Mouse (Mus musculus) kidney, postnatal 14 days (tissue): ENCODE data around the gene Mob3a.
"Not testable (repeated sequence)": the region's sequence is repeated elsewhere in the genome, so short reads cannot be mapped to it uniquely, and the experiment has no call there.

Experiments used
- DNase-seq: peaks from one replicate; pipeline ENCODE4 v3.0.0; 2022; ENCODE audit warnings: mixed read lengths

The Mob3a gene

DNA sequence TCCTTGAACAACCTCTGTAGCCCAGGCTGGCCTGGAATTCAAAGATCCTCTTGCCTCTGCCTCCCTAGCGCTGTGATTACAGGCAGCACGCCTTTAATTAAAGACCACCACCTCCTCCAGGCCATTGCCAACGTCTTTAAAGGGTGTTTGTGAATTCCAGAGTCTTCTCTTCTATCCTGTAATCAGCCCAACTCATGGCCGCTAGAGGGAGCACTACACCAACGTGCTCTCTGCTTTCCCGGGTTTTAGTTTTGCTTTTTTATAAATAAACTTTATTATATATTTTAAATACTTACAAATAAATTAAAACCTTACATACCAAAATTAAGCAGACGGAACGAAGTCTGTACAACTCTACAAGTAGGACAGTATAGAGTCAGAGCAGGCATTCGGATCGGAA is 42.6 kb downstream of the Mob3a start:
- peak; percentile 83 for DNase-seq

DNA sequence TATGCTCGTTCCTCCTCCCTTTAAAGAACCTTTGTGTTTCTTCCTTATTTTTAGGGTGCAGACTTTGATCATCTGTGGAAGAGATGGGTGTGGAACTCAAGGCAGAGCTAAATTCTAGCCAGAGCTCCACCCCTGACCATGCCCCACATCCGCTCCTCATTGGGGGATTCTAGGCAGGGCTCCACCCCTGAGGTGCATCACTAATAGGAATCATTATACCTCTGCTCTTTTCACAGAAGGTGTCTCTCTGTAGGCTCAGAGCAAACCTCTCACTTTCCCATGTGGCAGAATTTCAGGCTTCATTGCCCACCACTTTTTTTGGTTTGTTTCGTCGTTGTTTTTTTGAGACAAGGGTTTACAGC is 43.0 kb downstream of the Mob3a start:
- DNase-seq: no peak

DNA sequence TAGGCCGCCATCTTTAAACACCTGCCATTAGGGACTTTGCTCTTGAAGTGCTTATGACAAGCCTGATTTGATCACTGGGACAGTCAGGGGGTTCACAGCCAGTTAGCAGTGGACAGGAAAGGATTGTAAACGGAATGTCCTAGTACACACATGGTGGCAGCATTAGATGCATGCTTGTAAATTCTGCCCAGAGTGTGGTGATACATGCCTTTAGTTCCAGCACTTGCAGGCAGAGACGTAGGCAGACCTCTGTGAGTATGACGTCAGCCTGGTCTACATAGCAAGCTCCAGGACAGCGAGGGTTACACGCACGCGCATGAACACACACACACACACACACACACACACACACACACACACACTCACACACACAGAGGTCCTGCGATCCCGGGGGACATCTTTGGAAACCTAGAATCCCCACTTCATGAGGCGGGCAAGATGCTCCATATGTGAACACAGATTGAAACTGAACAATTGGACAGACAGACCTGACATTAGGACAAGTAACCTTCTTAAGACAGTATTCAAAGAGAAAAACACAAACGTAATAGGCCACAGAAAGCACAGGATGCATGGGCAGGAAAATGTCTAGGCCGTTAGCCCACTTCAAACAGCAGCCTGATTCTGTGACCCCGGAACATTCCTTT is 43.5 kb downstream of the Mob3a start:
- DNase-seq: no peak

DNA sequence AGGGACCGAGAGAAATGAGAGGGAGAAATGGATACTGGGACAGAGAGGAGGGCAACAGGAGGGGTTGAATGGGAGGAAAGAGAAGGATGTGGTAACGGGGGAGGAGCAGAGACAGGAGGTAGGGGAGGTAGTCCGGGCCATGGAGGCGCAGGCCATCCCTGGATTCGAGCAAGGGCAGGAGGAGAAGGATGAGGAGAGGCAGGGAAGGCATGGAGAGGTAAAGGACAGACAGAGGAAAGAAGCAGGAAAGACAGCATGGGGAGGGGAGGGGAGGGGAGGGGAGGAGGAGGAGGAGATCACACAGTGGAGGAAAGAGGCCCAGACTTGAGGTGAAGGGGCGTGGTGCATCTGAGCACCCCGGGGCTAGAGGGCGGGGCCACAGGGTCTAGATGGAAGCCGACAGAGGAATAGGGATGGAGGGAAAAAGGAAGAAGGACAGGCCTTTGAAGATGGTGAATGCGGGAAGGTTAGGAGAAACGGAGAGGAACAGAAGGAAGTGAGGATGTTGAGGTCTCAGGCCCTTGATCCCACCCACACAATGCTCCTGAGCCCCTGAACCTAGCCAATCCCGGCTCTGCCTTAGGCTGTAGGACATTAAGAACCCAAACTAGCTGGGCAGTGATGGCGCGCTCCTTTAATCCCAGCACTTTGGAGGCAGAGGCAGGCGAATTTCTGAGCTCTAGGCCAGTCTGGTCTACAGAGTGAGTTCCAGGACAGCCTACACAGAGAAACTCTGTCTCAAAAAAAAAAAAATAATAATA is 44.7 kb downstream of the Mob3a start, which contains the start of gene Btbd2:
Gene Btbd2 (minus strand): TSS at position 209 of the 761 bp plus-strand sequence.
- DNase-seq: peak; percentile 49

DNA sequence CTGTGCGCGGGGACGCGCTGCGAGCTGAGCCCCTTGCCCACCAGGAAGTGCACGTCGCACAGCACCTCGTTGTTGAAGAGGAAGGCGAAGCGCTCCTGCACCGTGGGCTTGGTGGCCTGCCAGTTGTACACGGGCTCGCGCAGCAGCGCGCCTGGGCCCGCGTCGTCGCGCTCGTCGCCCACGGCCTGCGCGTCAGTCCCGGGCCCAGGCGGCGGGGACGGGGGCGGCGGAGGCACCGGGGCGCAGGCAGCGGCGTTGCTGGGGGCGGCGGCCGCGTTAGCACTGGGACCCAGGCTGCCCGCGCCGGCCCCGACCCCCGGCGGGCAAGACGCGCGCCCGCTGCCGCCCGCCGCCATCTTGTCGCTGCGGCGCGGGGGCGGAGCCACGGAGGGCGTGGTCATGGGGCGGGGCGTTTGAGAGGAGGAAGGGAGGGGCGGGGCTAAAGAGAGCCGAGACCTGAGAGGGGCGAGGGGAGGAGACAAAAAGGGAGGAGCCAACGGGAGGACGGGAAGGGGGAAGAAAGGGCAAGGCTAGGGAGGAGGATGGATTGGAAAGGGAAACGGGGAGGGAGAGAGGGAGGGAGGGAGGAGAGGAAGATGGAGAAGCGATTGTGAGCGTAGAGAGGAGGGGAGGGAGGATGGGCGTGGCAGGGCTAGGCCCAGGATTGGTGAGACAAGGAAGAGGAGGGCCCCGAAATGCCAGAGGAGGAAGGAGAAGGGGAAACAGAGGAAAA is 45.5 kb downstream of the Mob3a start:
- peak; percentile 98 for DNase-seq

DNA sequence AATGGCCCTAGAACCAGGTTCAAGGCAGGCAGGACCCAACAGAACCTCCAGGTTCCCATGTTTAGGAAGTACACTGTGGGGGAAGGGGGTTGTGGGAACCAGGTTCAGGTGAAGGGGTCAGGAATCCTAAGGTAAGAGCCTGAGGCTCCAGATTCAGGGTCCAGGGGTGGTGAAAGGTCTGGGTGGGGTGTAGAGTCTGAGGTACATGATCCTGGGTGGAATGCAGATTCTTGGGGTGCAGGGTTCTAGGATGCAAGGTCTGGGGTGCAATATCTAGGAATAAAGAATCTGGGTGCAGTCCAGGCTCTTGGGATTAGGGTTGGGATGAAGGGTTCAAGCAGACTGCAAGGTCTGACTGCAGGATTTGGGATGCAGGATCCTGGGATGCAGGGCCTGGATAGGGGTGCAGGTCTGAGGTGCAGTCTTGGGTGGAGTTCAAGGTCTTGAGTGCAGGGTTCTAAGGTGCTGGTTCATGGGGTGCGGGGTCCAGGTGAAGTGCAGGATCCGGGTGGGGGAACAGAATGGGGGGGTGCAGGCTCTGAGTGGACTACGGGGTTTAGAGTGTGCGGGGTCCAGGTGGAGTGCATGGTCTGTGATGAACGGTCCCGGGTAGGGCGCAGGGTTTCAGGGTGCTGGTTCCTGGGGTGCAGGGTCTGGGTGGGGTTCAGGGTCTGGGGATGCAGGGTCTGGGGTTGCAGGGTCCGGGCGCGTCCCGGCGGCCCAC is 46.2 kb downstream of the Mob3a start:
- no peak for DNase-seq

DNA sequence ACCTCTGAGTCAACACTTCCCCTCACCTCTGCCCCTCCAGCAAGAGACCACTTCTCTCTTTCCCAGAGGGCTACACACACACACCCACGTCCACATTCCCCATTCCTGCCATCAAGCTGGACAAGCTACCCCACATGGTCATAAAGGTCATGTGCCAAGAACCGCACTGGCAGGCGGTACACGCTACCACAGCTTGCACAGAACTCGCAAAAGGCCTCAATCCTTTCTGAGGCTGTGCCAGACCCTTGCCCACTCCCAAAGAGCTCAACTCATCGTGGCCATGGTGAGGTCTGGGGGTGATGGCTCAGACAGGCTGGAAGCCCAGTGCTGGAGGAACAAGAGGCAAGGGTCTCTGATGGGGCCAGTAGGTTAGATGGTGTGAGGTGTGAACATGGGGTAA is 46.9 kb downstream of the Mob3a start:
- no peak for DNase-seq

DNA sequence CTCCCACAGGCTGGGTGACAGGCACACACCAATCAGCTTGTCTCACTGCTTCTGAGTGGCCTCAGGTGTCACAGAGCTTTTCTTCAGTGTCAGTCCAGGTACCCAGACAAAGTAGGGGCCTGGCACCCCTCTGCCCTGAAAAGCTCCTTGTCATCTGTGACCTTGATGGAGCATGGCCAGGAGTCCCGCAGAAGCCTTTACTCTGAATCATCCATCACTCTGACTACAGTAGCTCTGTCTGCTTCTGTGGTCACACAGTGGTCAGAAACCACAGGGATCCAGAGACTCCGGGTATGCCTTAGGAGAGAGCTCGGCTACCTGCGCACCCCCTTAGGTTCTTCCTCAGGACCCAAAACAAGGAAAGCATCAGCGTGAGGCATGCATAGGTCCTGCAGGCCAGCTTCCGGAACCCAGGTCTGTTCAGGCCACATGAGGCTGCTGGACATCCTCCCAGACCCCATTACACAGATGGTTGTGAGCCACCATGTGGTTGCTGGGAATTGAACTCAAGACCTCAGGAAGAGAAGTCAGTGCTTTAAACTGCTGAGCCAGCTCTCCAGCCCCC is 48.5 kb downstream of the Mob3a start:
- no peak for DNase-seq

DNA sequence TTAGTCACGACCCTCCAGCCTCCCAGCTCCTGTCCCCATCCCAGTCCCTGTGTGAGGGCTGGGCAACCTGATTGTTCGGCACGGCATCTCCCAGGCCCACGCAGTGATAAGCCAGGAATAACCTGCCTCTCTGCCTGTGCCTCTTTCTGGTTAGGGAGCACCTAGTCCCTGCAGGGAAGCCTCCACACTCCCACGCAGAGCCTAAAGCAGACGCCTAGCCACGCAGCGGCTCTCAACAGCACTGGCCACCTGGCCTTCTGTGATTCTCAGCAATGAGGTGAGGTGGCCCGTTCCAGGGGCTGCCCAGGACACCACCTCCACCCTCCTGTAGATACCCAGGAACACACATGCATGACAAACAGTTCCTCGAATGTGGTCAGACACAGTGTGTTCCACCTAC is 51.4 kb downstream of the Mob3a start:
- DNase-seq: no peak

DNA sequence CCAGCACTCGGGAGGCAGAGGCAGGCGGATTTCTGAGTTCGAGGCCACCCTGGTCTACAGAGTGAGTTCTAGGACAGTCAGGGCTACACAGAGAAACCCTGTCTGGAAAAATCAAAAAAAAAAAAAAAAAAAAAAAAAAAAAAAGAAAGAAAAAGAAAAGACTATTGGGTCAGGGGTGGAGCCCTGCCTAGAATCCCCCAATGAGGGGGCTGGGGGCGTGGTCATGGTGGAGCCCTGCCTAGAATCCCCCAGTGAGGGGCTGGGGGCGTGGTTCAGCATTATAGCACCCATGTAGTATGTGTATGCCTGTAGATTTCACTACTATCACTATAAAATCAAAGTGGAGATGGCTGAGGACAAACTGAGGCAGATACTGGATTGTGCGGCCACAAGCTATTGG is 51.9 kb downstream of the Mob3a start:
- not testable (repeated sequence) for DNase-seq

DNA sequence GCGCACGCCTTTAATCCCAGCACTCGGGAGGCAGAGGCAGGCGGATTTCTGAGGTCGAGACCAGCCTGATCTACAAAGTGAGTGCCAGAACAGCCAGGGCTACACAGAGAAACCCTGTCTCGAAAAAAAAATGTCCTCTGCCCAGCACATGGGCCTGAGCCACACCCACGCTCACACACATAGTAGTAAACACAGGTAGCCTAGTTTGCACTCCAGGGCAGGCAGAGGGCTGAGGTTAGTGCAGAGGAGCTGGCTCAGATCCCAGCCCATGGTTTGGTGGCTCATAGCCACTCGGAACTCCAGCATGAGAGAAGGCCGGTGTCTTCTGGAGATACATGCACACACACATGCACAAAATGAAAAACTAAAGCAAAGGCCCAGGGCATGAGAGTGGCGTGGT is 54.8 kb downstream of the Mob3a start:
- DNase-seq: no peak

DNA sequence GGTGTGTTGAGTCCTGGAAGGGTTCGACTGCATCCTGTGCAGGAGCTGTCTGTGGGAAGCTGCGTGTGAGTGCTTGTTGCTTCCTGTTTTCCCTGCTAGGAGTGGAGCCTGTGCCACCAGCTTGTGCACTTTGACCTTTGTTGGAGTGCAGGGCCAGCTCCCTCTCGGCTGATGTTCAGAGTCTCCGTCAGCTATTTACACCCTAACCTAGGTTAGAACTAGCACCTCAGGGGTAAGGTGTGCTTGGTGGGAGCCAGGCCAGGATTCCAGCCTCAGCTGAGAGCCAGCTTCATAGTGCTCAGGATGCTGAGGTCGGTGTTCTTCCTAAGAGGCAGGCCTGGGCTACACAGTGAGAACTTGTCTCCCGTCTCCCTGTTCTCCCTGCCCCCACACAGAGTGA is 66.4 kb downstream of the Mob3a start:
- peak; percentile 58 for DNase-seq
